Mouse (Mus musculus): ENCODE data around the gene Klhl40.

Klhl40 gene

DNA sequence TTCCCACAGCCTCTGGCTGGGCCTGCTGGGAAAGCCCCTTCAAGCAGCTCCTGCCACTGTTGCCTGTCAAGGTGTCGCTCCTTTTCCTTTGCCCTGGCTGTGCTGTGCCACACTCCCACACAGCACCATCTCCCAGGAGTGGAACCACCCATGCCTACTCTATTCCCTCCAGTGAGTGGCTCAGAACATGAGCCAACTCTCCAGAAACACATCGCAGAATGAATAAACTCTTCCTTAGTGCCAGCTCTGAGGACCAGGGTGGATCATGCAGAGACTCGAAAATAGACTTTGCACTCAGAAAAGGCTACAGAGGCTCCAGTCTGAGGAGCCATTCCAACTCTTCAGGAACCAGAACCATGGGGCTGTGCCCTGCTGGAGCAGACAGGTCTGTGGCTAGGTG lies 48.9 kb downstream of the Klhl40 start:
- DNase-seq (ENCODE audit: extremely low spot score): no peak

DNA sequence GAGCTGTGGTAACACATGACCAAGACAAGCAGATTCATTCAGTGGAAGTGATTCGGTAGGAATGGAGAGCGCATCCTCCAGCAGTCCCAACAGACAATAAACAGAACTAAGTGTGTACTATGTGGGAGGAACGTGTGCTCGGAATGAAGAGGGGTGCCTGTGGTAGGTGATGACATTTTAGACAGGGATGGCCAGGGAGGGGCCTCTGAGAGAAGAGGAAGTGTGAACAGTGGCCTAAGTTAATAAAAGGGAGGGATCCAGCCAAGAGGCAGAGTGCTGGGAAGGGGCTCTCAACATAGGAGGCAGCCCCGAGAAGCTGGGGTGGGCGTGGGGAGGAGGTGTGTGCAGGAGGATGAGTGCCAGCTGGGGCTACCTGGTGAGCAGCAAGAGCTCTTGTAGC lies 50.9 kb downstream of the Klhl40 start:
- DNase-seq (ENCODE audit: extremely low spot score): no peak

DNA sequence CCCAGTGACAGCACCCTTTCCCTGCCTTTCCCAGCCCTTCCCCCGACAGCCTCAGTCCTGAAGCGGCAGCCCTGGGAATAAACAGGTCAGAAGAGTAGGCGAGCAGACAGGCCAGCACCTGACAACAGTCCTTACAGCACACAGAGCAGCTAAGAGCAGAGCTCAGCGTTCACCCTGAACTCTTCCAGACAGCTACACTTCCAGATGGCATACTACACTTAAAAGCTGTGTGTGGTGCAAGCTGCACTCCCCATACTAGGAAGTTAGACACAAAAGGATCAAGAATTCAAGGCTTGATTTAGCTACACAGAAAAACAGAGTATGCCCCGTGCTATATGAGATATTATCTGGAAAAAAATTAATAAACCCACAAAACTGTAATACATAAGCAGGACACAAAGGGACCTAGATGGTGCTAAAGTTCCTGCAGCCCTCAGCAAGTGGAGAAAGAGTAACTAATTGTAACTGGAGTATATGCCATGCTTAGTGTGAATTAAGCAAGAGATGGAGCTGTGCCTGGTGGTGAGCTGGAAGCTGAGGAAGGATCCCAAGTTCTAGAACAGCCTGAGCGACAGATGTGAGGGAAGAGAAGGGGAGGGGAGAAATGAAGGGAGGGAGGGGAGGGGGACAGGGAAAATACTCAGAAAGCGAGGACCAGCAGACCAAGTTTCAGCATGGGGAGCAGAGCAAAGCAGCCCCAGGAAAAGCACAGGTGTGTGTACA lies 52.0 kb downstream of the Klhl40 start:
- no peak for DNase-seq (ENCODE audit: extremely low spot score)

DNA sequence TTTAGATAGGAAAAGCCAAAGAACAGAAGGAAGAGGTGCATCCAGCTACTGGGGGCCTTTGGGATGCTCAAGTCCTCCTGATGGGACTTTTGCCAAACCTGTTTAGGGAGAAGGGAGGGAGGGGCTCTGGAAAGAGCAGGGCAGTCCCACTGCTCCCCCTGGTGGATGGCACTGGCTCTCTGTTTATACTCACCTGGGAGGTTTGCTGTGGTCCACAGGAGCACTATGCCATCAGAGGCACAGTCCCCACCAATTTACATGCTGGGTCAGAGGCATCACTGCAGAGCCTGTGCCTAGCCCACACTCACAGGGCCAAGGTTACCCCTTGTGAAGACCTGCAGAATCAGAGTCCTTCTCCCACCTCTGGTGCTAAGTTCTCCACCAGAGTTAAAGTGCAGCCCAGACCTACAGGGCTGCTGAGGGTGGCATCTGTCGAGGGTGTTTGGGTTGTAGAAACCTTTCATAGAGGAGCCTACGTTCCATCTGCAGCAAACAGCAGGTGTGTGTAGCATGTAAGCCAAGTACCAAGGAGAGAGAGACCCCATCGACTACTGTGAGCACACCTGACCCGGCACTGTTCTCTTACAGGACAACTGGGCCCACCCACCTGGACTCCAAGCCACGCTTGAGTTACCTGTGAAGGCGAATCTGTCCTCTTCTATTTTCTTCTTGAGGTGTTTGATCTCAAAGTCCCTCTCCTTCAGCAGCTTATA lies 53.0 kb downstream of the Klhl40 start:
- peak; percentile 31 for DNase-seq (ENCODE audit: extremely low spot score)

DNA sequence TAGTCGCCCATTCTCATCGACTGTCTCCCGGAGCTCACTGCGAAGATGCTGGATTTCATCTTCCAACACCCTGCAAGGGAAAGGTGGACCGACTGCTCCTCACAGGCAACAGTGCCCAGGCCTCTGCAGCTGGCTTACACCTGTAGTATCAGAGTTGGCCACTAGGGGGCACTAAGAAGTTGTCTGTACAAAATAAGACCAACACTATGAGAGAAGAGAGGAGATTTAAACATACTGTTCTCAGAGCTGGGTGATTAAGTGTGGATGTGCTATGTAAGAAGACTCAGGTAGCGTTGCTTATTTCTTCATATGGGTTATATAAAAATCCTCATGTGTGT lies 53.5 kb downstream of the Klhl40 start:
- DNase-seq (ENCODE audit: extremely low spot score): peak; percentile 81
